Mouse (Mus musculus) CD4-positive, CD25-positive, alpha-beta regulatory T cell, adult 2 months (primary cell): ENCODE data around the gene Akap13.
A peak's percentile ranks its signal among the peaks of the same experiment; 100 is the strongest.

ENCODE experiments used
- DNase-seq: peaks from one replicate; pipeline ENCODE4 v3.0.0-alpha.2; 2012; ENCODE audit warnings: low read depth, low spot score

Akap13 gene

GRCm38 (mm10) chr7:75559119-75559518 lies 103.8 kb downstream of the Akap13 start:
- no peak for DNase-seq

- DNase-seq = peak; percentile 52
Observed at GRCm38 (mm10) chr7:75559915-75560314, 104.6 kb downstream of the Akap13 start.

- no peak for DNase-seq
Observed at GRCm38 (mm10) chr7:75560566-75560965, 105.2 kb downstream of the Akap13 start.

GRCm38 (mm10) chr7:75561134-75561533 lies 105.8 kb downstream of the Akap13 start:
- DNase-seq = no peak

GRCm38 (mm10) chr7:75568276-75568675 lies 112.9 kb downstream of the Akap13 start:
- no peak for DNase-seq

- peak; percentile 74 for DNase-seq
Observed at GRCm38 (mm10) chr7:75568883-75569282, 113.5 kb downstream of the Akap13 start.

- DNase-seq = no peak
Observed at GRCm38 (mm10) chr7:75570218-75570617, 114.9 kb downstream of the Akap13 start.

- DNase-seq = no peak
Observed at GRCm38 (mm10) chr7:75571078-75571477, 115.7 kb downstream of the Akap13 start.

- peak; percentile 89 for DNase-seq
Observed at GRCm38 (mm10) chr7:75572127-75572526, 116.8 kb downstream of the Akap13 start.

GRCm38 (mm10) chr7:75575120-75575649 lies 119.9 kb downstream of the Akap13 start:
- DNase-seq = peak; percentile 81

GRCm38 (mm10) chr7:75575800-75576585 lies 120.7 kb downstream of the Akap13 start:
- no peak for DNase-seq

GRCm38 (mm10) chr7:75576851-75577250 lies 121.5 kb downstream of the Akap13 start:
- peak; percentile 46 for DNase-seq

GRCm38 (mm10) chr7:75577353-75577752 lies 122.0 kb downstream of the Akap13 start:
- DNase-seq = no peak

GRCm38 (mm10) chr7:75578647-75579046 lies 123.3 kb downstream of the Akap13 start:
- peak; percentile 52 for DNase-seq

GRCm38 (mm10) chr7:75582091-75582490 lies 126.8 kb downstream of the Akap13 start:
- DNase-seq = no peak

- DNase-seq = peak; percentile 38
Observed at GRCm38 (mm10) chr7:75584100-75584499, 128.8 kb downstream of the Akap13 start.

GRCm38 (mm10) chr7:75585409-75585808 lies 130.1 kb downstream of the Akap13 start:
- no peak for DNase-seq

- DNase-seq = peak; percentile 76
Observed at GRCm38 (mm10) chr7:75586113-75586512, 130.8 kb downstream of the Akap13 start.

- DNase-seq = no peak
Observed at GRCm38 (mm10) chr7:75587727-75588126, 132.4 kb downstream of the Akap13 start.

- no peak for DNase-seq
Observed at GRCm38 (mm10) chr7:75589304-75589973, 134.1 kb downstream of the Akap13 start.

GRCm38 (mm10) chr7:75591961-75592360 lies 136.6 kb downstream of the Akap13 start:
- DNase-seq = no peak

- DNase-seq = no peak
Observed at GRCm38 (mm10) chr7:75594801-75595200, 139.5 kb downstream of the Akap13 start.

- DNase-seq = no peak
Observed at GRCm38 (mm10) chr7:75595268-75595667, 139.9 kb downstream of the Akap13 start.
